Mouse (Mus musculus) intestine, embryonic 14.5 days (tissue): ENCODE results near the gene Abhd14a. TPM values are rescaled to one million over a fixed set of nuclear protein-coding genes. Genes with fewer than 3 reads are reported as not detected.
A peak's percentile ranks its signal among the peaks of the same experiment; 100 is the strongest.

Experiments
- ATAC-seq: fragments of 200-750 bp; cut with Nextera tagmentation; replicated peaks from 2 replicates; pipeline ENCODE4 v1.8.0; 2017; ENCODE audit warnings: low read depth, moderate number of reproducible peaks, moderate TSS enrichment, moderate library complexity; ENCODE audit not compliant: low FRiP score, low TSS enrichment
- DNase-seq: peaks from one replicate; pipeline ENCODE4 v3.0.0-alpha.2; 2018; ENCODE audit warnings: low spot score
- H3K27ac ChIP-seq: fragments of 300-500 bp; sonication (generic); 2 replicates; pipeline ENCODE4 v1.5.1; 2014; ENCODE audit warnings: low read depth, mild to moderate bottlenecking, control low read depth
- H3K27me3 ChIP-seq: fragments of 300-500 bp; sonication (generic); replicated peaks from 2 replicates; pipeline ENCODE4 v1.6.1; 2014; ENCODE audit warnings: low read length, control low read depth; ENCODE audit not compliant: control insufficient read depth, insufficient read depth
- H3K36me3 ChIP-seq: fragments of 300-500 bp; sonication (generic); 2 replicates; pipeline ENCODE4 v1.6.1; 2014; ENCODE audit warnings: low read length, control low read depth; ENCODE audit not compliant: control insufficient read depth, insufficient read depth
- H3K4me1 ChIP-seq: fragments of 300-500 bp; sonication (generic); replicated peaks from 2 replicates; pipeline ENCODE4 v1.6.1; 2014; ENCODE audit warnings: low read length, control low read depth, mixed read lengths; ENCODE audit not compliant: control insufficient read depth, insufficient read depth
- H3K4me2 ChIP-seq: fragments of 300-500 bp; sonication (generic); 2 replicates; pipeline ENCODE4 v1.6.1; 2014; ENCODE audit warnings: low read length
- H3K4me3 ChIP-seq: fragments of 300-500 bp; sonication (generic); 2 replicates; pipeline ENCODE4 v1.5.1; 2014; ENCODE audit warnings: low read depth, low read length, control low read depth, mixed read lengths
- H3K9ac ChIP-seq: fragments of 300-500 bp; sonication (generic); 2 replicates; pipeline ENCODE4 v1.6.1; 2014; ENCODE audit warnings: mild to moderate bottlenecking, low read length
- H3K9me3 ChIP-seq: fragments of 300-500 bp; sonication (generic); 2 replicates; pipeline ENCODE4 v1.6.1; 2016; ENCODE audit warnings: low read length, control low read depth; ENCODE audit not compliant: control insufficient read depth
- WGBS: fragments of 180-500 bp; shearing (Covaris S2); extraction: QIAGEN DNeasy Blood & Tissue Kit; methylation state at CpG from one replicate; pipeline ENCODE4 v1.1.7; 2014; 5-methylcytosine and 5-hydroxymethylcytosine counted together
- polyA plus RNA-seq: library from polyadenylated mRNA; unstranded; fragments of >200 nt; fragmentation: Nextera tagmentation; extraction: Ambion mirVana; gene quantifications from 2 replicates; pipeline ENCODE4 v1.2.1, GENCODE M21; 2014

Abhd14a gene
- polyA plus RNA-seq, 1 experiment from 2014 or later = 58.2 TPM

GRCm38 (mm10) chr9:106420608-106421007, 26.9 kb downstream of the Abhd14a start:
- 5% methylated on average over 2 of the region's 2 CpGs for WGBS
- H3K4me3 ChIP-seq = no peak overlapping the region
- H3K9ac ChIP-seq = no peak overlapping the region
- H3K9me3 ChIP-seq = no peaks in the 10 kb centered on the region
- peaks cover 24% of the 10 kb centered on the region for H3K4me1 ChIP-seq
- no peaks in the 10 kb centered on the region for H3K36me3 ChIP-seq
- H3K27me3 ChIP-seq = no peaks in the 10 kb centered on the region
- DNase-seq (no peak), ATAC-seq (no peak)
- H3K27ac ChIP-seq = no peak overlapping the region
- H3K4me2 ChIP-seq = peak overlapping the region; percentile 14; the same call in 1 of the 2 replicates

DNA sequence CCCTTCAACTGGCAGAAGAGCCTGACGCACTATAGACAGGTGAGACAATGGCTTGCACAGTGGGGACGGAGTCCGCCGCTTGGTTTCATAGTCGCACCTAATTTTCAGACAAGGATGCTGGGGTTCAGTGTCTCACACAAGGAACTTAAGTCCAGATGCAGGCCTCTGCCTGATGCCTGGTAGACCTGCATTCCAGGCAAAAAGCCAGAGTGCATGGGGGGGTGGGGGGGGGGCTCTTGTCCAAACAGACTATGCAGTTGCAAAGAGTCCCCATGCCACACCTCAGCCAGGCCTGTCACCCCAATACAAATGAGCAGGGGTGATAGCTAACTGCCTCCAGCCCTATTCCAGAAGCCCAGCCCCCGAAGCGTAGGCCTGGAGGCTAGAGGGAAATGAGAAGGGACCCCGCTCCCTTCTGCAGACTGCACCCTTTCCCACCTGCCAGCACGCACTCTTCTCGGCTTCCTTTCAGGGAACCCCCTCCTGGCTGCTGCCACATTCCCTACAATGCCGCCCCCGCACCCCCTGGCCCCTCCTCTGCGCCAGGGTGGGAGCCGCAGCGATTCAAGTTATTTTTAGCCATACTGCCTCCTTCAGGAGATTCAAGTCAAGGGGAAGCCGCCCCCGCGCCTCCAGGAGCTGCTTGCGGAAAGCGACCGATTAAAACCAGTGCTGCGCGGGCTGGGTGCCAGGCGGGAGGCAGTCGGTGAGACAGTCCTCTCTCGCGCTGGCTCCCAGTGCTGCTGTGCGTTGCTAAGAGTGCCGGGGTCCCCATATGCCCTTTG, 29.4 kb downstream of the Abhd14a start:
- H3K4me1 ChIP-seq = peaks cover 24% of the 10 kb centered on the region
- H3K4me2 ChIP-seq = peak overlapping the region; percentile 61
- no peaks in the 10 kb centered on the region for H3K27me3 ChIP-seq
- no peak overlapping the region for H3K27ac ChIP-seq
- H3K4me3 ChIP-seq = peak overlapping the region; percentile 13; the same call in 1 of the 2 replicates
- no peaks in the 10 kb centered on the region for H3K36me3 ChIP-seq
- ATAC-seq (peak; percentile 30; the same call in 1 of the 2 replicates), DNase-seq (peak; percentile 80)
- H3K9ac ChIP-seq = peak overlapping the region; percentile 16; the same call in 1 of the 2 replicates
- H3K9me3 ChIP-seq = no peaks in the 10 kb centered on the region
- 18% methylated on average over 29 of the region's 29 CpGs for WGBS

DNA sequence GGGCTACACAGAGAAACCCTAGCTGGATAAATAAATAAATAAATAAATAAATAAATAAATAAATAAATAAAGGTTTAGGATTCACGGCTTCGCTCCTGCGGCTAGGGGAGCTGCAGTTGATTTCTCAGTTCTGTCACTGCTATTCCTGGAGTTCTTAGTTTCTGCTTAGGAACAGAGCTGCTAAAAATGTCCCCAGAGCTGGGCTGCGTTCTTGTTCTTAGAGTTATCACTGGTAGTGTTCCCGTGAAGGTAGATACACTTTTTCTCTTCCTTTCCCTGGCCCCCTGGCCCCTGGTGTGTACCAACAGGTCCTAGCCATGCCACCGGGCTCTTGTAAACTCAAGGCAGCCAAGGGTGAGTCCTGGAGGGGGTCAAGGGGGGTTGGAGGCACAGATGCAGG, 30.7 kb downstream of the Abhd14a start:
- Histone ChIP-seq H3K36me3 (no peaks in the 10 kb centered on the region), H3K9ac (no peak overlapping the region), H3K4me3 (no peak overlapping the region), H3K4me1 (peaks cover 24% of the 10 kb centered on the region), H3K9me3 (no peaks in the 10 kb centered on the region), H3K4me2 (no peak overlapping the region), H3K27ac (no peak overlapping the region), H3K27me3 (no peaks in the 10 kb centered on the region)
- ATAC-seq (no peak), DNase-seq (no peak)
- WGBS = 82% methylated on average over 6 of the region's 6 CpGs

DNA sequence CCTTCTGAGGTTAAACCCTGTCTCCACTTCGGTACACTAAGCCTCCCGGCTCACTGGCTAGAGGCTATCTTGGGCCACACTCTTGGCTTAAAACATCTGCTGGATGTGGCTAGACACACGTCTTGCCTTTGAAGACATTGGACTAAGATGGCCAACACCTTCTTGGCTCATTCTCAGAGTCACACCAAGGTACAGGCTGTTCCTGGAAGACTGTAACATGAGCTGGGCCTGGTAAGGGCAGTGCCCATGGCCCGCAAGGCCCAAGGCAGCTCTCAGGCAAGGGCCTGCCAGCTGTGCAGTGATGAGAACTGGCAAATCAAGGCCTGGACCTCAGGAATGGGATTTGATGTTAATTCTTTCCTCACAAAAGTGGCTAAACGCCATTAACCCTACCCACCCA, 33.9 kb downstream of the Abhd14a start:
- no peak for DNase-seq
- ATAC-seq = no peak
- H3K9me3 ChIP-seq = peaks cover 3% of the 10 kb centered on the region; the same call in 1 of the 2 replicates
- no peaks in the 10 kb centered on the region for H3K36me3 ChIP-seq
- 87% methylated on average over 5 of the region's 5 CpGs for WGBS
- H3K4me2 ChIP-seq = no peak overlapping the region
- H3K4me3 ChIP-seq = no peak overlapping the region
- H3K27ac ChIP-seq = no peak overlapping the region
- H3K9ac ChIP-seq = no peak overlapping the region
- H3K4me1 ChIP-seq = peaks cover 13% of the 10 kb centered on the region
- no peaks in the 10 kb centered on the region for H3K27me3 ChIP-seq

DNA sequence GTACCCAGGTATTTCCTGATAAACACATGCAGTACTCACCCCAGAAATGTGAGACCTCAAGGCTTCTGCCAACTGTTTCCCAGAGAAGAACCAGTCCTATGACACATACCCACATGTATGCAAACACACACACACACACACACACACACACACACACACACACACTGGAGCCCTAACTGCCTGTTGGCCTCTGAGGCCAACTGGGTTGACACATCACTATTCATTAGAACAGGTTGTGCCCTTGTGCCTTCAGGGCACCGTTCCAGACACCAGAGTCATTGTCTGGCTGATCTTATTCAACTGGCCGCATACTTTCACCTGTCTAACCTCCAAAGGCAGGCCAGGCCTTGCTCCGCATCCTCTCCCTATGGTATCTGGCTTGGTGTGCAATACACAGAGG, 35.3 kb downstream of the Abhd14a start:
- Histone ChIP-seq H3K4me3 (no peak overlapping the region), H3K36me3 (no peaks in the 10 kb centered on the region), H3K27ac (no peak overlapping the region), H3K4me2 (no peak overlapping the region), H3K4me1 (peaks cover 3% of the 10 kb centered on the region; the same call in 1 of the 2 replicates), H3K9me3 (peaks cover 3% of the 10 kb centered on the region; the same call in 1 of the 2 replicates), H3K9ac (no peak overlapping the region), H3K27me3 (no peaks in the 10 kb centered on the region)
- whole genome bisulfite sequencing = 71% methylated on average over 3 of the region's 3 CpGs
- ATAC-seq = no peak
- no peak for DNase-seq

DNA sequence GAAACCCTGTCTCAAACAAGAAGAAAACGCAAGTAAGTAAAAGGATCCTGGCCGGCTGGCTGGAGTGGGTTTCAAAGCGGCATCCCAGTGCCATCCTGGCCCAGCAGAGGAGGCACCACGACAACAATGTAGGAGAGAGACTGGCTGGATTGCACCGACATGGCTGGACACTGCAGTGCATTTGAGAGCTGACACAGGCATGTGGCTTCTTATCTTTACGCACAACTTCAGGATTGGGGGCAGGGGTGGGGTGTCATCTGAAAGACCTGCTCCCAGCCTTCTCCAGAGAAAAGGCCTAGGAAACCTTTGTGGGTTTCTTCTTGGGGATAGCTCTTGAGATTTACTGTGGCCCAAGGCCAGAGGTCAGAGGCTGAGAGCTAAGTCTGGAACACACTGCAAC, 35.7 kb downstream of the Abhd14a start:
- DNase-seq (no peak), ATAC-seq (no peak)
- Histone ChIP-seq H3K27ac (no peak overlapping the region), H3K9me3 (peaks cover 3% of the 10 kb centered on the region; the same call in 1 of the 2 replicates), H3K27me3 (no peaks in the 10 kb centered on the region), H3K9ac (no peak overlapping the region), H3K4me2 (no peak overlapping the region), H3K36me3 (no peaks in the 10 kb centered on the region), H3K4me1 (peaks cover 3% of the 10 kb centered on the region; the same call in 1 of the 2 replicates), H3K4me3 (no peak overlapping the region)
- WGBS = 65% methylated on average over 6 of the region's 6 CpGs

- Histone ChIP-seq H3K9me3 (peaks cover 3% of the 10 kb centered on the region; the same call in 1 of the 2 replicates), H3K27me3 (no peaks in the 10 kb centered on the region), H3K27ac (no peak overlapping the region), H3K36me3 (no peaks in the 10 kb centered on the region), H3K4me3 (no peak overlapping the region), H3K4me1 (peaks cover 3% of the 10 kb centered on the region; the same call in 1 of the 2 replicates), H3K4me2 (no peak overlapping the region), H3K9ac (no peak overlapping the region)
- ATAC-seq (no peak), DNase-seq (no peak)
- WGBS = 56% methylated on average over 9 of the region's 9 CpGs
Observed at GRCm38 (mm10) chr9:106411091-106411594, 36.3 kb downstream of the Abhd14a start.

DNA sequence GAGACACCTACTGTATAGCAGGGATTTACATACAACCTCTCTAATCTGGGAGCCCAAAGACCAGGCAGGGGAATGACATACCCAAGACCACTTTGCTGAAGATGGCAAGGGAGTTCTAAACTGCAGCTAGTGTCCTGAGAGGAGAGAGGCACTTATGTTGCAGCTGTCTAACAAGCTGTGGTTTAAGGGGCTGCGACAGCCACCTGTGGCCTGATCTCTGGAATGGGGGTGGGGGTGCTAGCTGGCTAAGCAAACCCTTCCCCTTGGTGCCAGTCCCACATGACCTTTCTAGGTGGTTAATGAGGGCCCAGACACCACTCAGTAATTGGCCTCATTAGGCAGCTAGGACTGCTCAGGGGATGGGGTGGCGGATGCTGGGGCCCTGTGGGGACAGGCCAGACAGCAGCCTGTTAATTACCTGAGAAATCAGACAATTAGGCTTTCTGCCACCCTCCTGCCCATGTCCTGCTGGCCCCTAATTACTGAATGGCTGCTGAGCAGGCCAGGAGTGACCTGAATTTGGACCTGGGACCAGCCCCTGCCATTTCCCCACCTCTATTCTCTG, 37.3 kb downstream of the Abhd14a start:
- 82% methylated on average over 2 of the region's 2 CpGs for WGBS
- Histone ChIP-seq H3K4me1 (peaks cover 3% of the 10 kb centered on the region; the same call in 1 of the 2 replicates), H3K4me2 (no peak overlapping the region), H3K9me3 (peaks cover 3% of the 10 kb centered on the region; the same call in 1 of the 2 replicates), H3K27me3 (no peaks in the 10 kb centered on the region), H3K36me3 (no peaks in the 10 kb centered on the region), H3K4me3 (no peak overlapping the region), H3K27ac (no peak overlapping the region), H3K9ac (no peak overlapping the region)
- no peak for DNase-seq
- no peak for ATAC-seq
